Mouse (Mus musculus) lung, embryonic 16.5 days (tissue): ENCODE results near the gene Rgs9bp. TPM values are rescaled to one million over a fixed set of nuclear protein-coding genes. Genes with fewer than 3 reads are reported as not detected.

Experiments
- polyA plus RNA-seq: library from polyadenylated mRNA; unstranded; fragments of >200 nt; fragmentation: Nextera tagmentation; extraction: Ambion mirVana; gene quantifications from 2 replicates; pipeline ENCODE4 v1.2.1, GENCODE M21; 2015

Rgs9bp gene
- polyA plus RNA-seq, 1 experiment from 2014 or later = 0.06 TPM

Other genes with a start within 250 kb of the Rgs9bp start
- 20.0 and 21.0 TPM in 2 replicates for gene Faap24, start 188.7 kb downstream of the Rgs9bp start, polyA plus RNA-seq
- gene Cep89, start 188.5 kb downstream of the Rgs9bp start, polyA plus RNA-seq = 54.1 and 54.4 TPM in 2 replicates
- gene Slc7a9, start 136.8 kb downstream of the Rgs9bp start, polyA plus RNA-seq = 0.14 and 0.31 TPM in 2 replicates
- gene Tdrd12, start 47.8 kb downstream of the Rgs9bp start, polyA plus RNA-seq = 0.15 and 0.33 TPM in 2 replicates
- gene Nudt19, start 29.3 kb downstream of the Rgs9bp start, polyA plus RNA-seq = 41.6 and 42.1 TPM in 2 replicates
- 36.2 and 36.3 TPM in 2 replicates for gene Ankrd27, start 662 bp upstream of the Rgs9bp start, polyA plus RNA-seq
- gene Pdcd5, start 61.9 kb upstream of the Rgs9bp start, polyA plus RNA-seq = 223 and 224 TPM in 2 replicates
- gene Dpy19l3, start 168.9 kb upstream of the Rgs9bp start, polyA plus RNA-seq = 25.1 and 33.5 TPM in 2 replicates
- gene Zfp507, start 217.4 kb upstream of the Rgs9bp start, polyA plus RNA-seq = 15.8 and 16.2 TPM in 2 replicates